Mouse (Mus musculus): Measurements from ENCODE around the gene Dnah2. TPM values are rescaled to one million over a fixed set of nuclear protein-coding genes. Genes with fewer than 3 reads are reported as not detected.
A peak's percentile ranks its signal among the peaks of the same experiment; 100 is the strongest.

Gene Dnah2
- polyA plus RNA-seq, 1 experiment from 2014 or later = 1.7 TPM

GRCm38 (mm10) chr11:69525661-69526060, 23.2 kb downstream of the Dnah2 start:
- Histone ChIP-seq H3K27ac (peak overlapping the region; percentile 97), H3K27me3 (no peaks in the 10 kb centered on the region), H3K4me3 (no peak overlapping the region), H3K9ac (no peak overlapping the region), H3K4me1 (peaks cover 26% of the 10 kb centered on the region), H3K9me3 (replicated peaks) (no peaks in the 10 kb centered on the region), H3K4me2 (no peak overlapping the region), H3K36me3 (ENCODE audit: poor library complexity, severe bottlenecking) (no peaks in the 10 kb centered on the region)
- ATAC-seq = no peak
- 79% methylated on average over 9 of the region's 9 CpGs for WGBS

- ATAC-seq = no peak
- Histone ChIP-seq H3K4me3 (no peak overlapping the region), H3K36me3 (ENCODE audit: poor library complexity, severe bottlenecking) (no peaks in the 10 kb centered on the region), H3K4me2 (no peak overlapping the region), H3K4me1 (peaks cover 26% of the 10 kb centered on the region), H3K9ac (no peak overlapping the region), H3K9me3 (replicated peaks) (no peaks in the 10 kb centered on the region), H3K27me3 (no peaks in the 10 kb centered on the region), H3K27ac (no peak overlapping the region)
- WGBS = 94% methylated on average over 4 of the region's 4 CpGs
Observed at GRCm38 (mm10) chr11:69523651-69524050, 25.3 kb downstream of the Dnah2 start.

- ATAC-seq = no peak
- H3K4me1 ChIP-seq = peaks cover 12% of the 10 kb centered on the region
Observed at GRCm38 (mm10) chr11:69521526-69522149, 27.3 kb downstream of the Dnah2 start.

GRCm38 (mm10) chr11:69519976-69520375, 28.9 kb downstream of the Dnah2 start:
- Histone ChIP-seq H3K4me3 (no peak overlapping the region), H3K9me3 (replicated peaks) (no peaks in the 10 kb centered on the region), H3K36me3 (ENCODE audit: poor library complexity, severe bottlenecking) (no peaks in the 10 kb centered on the region), H3K27me3 (no peaks in the 10 kb centered on the region), H3K9ac (no peak overlapping the region), H3K27ac (no peak overlapping the region), H3K4me1 (no peaks in the 10 kb centered on the region), H3K4me2 (no peak overlapping the region)
- whole genome bisulfite sequencing = 77% methylated on average over 4 of the region's 4 CpGs
- ATAC-seq = no peak

More at GRCm38 (mm10) chr11:69521526-69522149, 27.3 kb downstream of the Dnah2 start:
- Histone ChIP-seq H3K9ac (no peak overlapping the region), H3K27ac (no peak overlapping the region), H3K36me3 (ENCODE audit: poor library complexity, severe bottlenecking) (no peaks in the 10 kb centered on the region), H3K27me3 (no peaks in the 10 kb centered on the region), H3K4me3 (no peak overlapping the region), H3K4me2 (no peak overlapping the region), H3K9me3 (replicated peaks) (no peaks in the 10 kb centered on the region)
- WGBS = 90% methylated on average over 9 of the region's 9 CpGs

GRCm38 (mm10) chr11:69516661-69517060, 32.2 kb downstream of the Dnah2 start:
- WGBS = 77% methylated on average over 3 of the region's 3 CpGs
- H3K4me2 ChIP-seq = no peak overlapping the region
- no peaks in the 10 kb centered on the region for H3K27me3 ChIP-seq
- ATAC-seq = no peak
- no peak overlapping the region for H3K27ac ChIP-seq
- H3K36me3 ChIP-seq (ENCODE audit: poor library complexity, severe bottlenecking) = no peaks in the 10 kb centered on the region
- H3K9me3 ChIP-seq (replicated peaks) = no peaks in the 10 kb centered on the region
- no peak overlapping the region for H3K4me3 ChIP-seq
- peak overlapping the region; percentile 5; the same call in 1 of the 2 replicates for H3K9ac ChIP-seq
- no peaks in the 10 kb centered on the region for H3K4me1 ChIP-seq

- Histone ChIP-seq H3K36me3 (ENCODE audit: poor library complexity, severe bottlenecking) (no peaks in the 10 kb centered on the region), H3K27me3 (no peaks in the 10 kb centered on the region), H3K9me3 (replicated peaks) (no peaks in the 10 kb centered on the region), H3K9ac (no peak overlapping the region), H3K27ac (no peak overlapping the region), H3K4me1 (no peaks in the 10 kb centered on the region), H3K4me3 (no peak overlapping the region), H3K4me2 (no peak overlapping the region)
- no peak for ATAC-seq
- WGBS = 78% methylated on average over 15 of the region's 15 CpGs
Observed at GRCm38 (mm10) chr11:69516151-69516640, 32.7 kb downstream of the Dnah2 start.

GRCm38 (mm10) chr11:69513840-69514239, 35.1 kb downstream of the Dnah2 start:
- Histone ChIP-seq H3K27ac (no peak overlapping the region), H3K36me3 (ENCODE audit: poor library complexity, severe bottlenecking) (no peaks in the 10 kb centered on the region), H3K4me1 (no peaks in the 10 kb centered on the region), H3K4me2 (no peak overlapping the region), H3K27me3 (no peaks in the 10 kb centered on the region), H3K9ac (no peak overlapping the region), H3K4me3 (no peak overlapping the region), H3K9me3 (replicated peaks) (no peaks in the 10 kb centered on the region)
- WGBS = 9% methylated on average over 6 of the region's 6 CpGs
- peak; percentile 66; the same call in 1 of the 2 replicates for ATAC-seq

- 61% methylated on average over 7 of the region's 7 CpGs for WGBS
- no peaks in the 10 kb centered on the region for H3K9me3 ChIP-seq (replicated peaks)
- H3K36me3 ChIP-seq (ENCODE audit: poor library complexity, severe bottlenecking) = no peaks in the 10 kb centered on the region
- H3K4me2 ChIP-seq = no peak overlapping the region
- ATAC-seq = no peak
- H3K27me3 ChIP-seq = no peaks in the 10 kb centered on the region
- no peak overlapping the region for H3K27ac ChIP-seq
- no peak overlapping the region for H3K4me3 ChIP-seq
- H3K9ac ChIP-seq = no peak overlapping the region
- H3K4me1 ChIP-seq = no peaks in the 10 kb centered on the region
Observed at GRCm38 (mm10) chr11:69510796-69511496, 38.0 kb downstream of the Dnah2 start.

- 48% methylated on average over 4 of the region's 4 CpGs for WGBS
- Histone ChIP-seq H3K27ac (no peak overlapping the region), H3K36me3 (ENCODE audit: poor library complexity, severe bottlenecking) (no peaks in the 10 kb centered on the region), H3K4me1 (no peaks in the 10 kb centered on the region), H3K9me3 (replicated peaks) (no peaks in the 10 kb centered on the region), H3K4me3 (no peak overlapping the region), H3K4me2 (no peak overlapping the region), H3K27me3 (no peaks in the 10 kb centered on the region), H3K9ac (no peak overlapping the region)
- no peak for ATAC-seq
Observed at GRCm38 (mm10) chr11:69503863-69504280, 45.0 kb downstream of the Dnah2 start.

- Histone ChIP-seq H3K27ac (no peak overlapping the region), H3K4me1 (no peaks in the 10 kb centered on the region), H3K4me2 (no peak overlapping the region), H3K4me3 (no peak overlapping the region), H3K9me3 (replicated peaks) (no peaks in the 10 kb centered on the region), H3K27me3 (no peaks in the 10 kb centered on the region), H3K9ac (no peak overlapping the region), H3K36me3 (ENCODE audit: poor library complexity, severe bottlenecking) (no peaks in the 10 kb centered on the region)
- 59% methylated on average over 9 of the region's 9 CpGs for WGBS
- ATAC-seq = no peak
Observed at GRCm38 (mm10) chr11:69501555-69501954, 47.4 kb downstream of the Dnah2 start.

GRCm38 (mm10) chr11:69499140-69499539, 49.8 kb downstream of the Dnah2 start:
- Histone ChIP-seq H3K27ac (no peak overlapping the region), H3K36me3 (ENCODE audit: poor library complexity, severe bottlenecking) (no peaks in the 10 kb centered on the region), H3K9me3 (replicated peaks) (no peaks in the 10 kb centered on the region), H3K27me3 (no peaks in the 10 kb centered on the region), H3K4me1 (no peaks in the 10 kb centered on the region), H3K4me2 (no peak overlapping the region), H3K4me3 (no peak overlapping the region), H3K9ac (no peak overlapping the region)
- WGBS = 89% methylated on average over 11 of the region's 11 CpGs
- no peak for ATAC-seq

GRCm38 (mm10) chr11:69491711-69492110, 57.2 kb downstream of the Dnah2 start:
- ATAC-seq = no peak
- Histone ChIP-seq H3K27ac (no peak overlapping the region), H3K9ac (no peak overlapping the region), H3K27me3 (no peaks in the 10 kb centered on the region), H3K4me1 (no peaks in the 10 kb centered on the region), H3K9me3 (replicated peaks) (peaks cover 4% of the 10 kb centered on the region; the same call in 1 of the 2 replicates), H3K36me3 (ENCODE audit: poor library complexity, severe bottlenecking) (no peaks in the 10 kb centered on the region), H3K4me3 (no peak overlapping the region), H3K4me2 (no peak overlapping the region)
- WGBS = 86% methylated on average over 7 of the region's 7 CpGs
